Mouse (Mus musculus) layer of hippocampus, adult 8-10 months (tissue): ENCODE data around the gene Dnaaf1. TPM values are rescaled to one million over a fixed set of nuclear protein-coding genes. Genes with fewer than 3 reads are reported as not detected.

Experiments used
- DNase-seq, 2 experiments: peaks; one replicate each; pipeline ENCODE4 v3.0.0; 2022; ENCODE audit warnings: low spot score in 2 of 2
- total RNA-seq, 4 experiments: library from RNA; stranded (reverse); gene quantifications; 2 replicates each; pipeline ENCODE4 v1.2.4; 2022

The Dnaaf1 gene
- total RNA-seq, 4 experiments from 2014 or later: 0.13 to 0.43 (median 0.17) TPM

- DNase-seq: no peak
Observed at GRCm38 (mm10) chr8:119622555-119622954, 47.5 kb downstream of the Dnaaf1 start.

DNA sequence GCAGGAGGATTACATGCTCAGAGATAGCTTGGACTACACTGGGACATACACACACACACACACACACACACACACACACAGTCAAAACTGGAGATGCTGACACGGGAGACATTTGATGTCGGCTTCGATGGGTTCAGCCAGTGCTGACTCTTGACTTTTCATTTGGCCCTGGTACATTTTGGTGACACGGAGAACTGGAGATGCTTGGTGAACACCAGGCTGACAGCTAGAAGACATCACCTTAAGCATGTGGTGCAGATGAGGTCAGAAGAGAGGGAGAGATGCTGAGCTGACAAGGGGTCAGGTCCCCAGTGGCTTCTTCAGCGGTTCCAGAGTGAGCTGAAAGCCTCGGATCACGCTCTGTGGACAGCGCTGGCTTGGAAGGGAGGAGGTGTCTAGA is 48.0 kb downstream of the Dnaaf1 start:
- no peak for DNase-seq

DNA sequence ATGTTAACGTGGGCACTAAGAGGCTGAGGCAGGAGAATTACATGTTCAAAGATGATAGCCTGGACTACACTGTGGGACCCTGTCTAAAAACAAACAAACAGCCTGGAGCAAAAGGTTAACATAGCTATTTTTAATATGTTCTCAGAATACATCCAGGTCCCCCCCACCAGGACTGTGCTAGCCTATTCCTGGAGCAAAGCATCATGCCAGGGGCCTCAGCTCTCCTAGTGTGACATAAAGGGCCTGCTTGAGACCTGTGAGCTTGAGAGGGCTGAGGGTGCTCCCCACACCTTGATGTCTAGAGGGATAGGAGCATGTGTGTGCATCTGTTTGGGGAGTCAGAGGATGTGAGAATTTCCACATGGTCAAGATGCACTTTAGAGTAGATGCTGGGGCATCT is 48.7 kb downstream of the Dnaaf1 start:
- DNase-seq: no peak

DNA sequence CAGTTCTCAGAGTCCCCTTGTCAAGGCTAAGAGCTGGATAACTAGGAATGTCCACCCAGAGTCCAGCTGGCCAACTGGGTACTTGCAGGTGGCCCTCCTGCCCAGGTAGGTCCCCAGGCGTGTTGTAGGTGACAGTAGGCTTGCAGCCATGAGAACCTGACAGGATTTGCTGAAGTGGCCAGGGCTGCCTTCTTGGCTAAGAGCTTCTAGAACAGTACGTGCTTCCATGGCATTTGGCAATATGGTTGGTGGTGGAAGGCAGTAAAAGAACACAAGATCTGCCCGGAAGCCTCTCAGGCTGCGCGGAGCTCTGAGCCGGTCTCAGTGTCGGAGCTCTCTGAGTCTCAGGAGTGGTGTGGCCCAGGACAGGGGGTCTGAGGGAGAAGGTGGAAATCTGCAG is 49.9 kb downstream of the Dnaaf1 start:
- DNase-seq: no peak

GRCm38 (mm10) chr8:119625788-119626187 is 50.8 kb downstream of the Dnaaf1 start:
- no peak for DNase-seq

GRCm38 (mm10) chr8:119627199-119627598 is 52.2 kb downstream of the Dnaaf1 start:
- no peak for DNase-seq

DNA sequence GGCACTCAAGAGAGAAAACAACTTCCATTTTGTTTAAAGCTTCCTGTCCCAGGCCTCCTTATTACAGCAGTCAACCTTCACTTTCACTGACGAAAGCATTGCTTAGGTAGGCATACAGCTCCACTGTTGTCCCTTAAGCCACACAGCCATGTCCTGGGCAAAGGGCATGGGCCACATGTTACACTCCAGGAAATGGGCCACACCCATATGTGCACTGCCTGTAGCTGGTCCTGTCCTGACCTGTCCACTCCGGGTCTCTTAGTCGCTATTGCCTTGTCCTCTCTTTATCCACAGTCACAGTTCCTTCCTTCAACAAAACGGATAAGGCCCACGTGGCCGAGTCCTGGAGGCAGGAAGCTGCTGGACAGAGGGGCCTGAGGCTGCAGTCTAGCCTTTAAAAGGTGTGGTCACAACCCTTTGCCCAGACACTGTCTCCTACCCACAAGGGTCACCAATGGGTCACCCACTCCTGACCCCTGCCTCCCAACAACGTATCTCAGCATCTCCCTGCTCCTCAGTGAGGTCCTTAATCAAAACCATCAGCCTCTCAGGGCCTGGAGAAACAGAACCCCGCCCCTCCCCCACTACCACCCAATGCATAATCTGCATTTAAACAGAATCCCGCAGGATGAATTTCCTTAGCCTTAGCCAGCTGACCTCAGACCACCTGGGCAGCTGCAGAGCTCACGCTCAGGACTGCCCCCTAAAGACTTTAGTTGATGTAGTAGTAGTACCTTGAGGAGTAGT is 52.8 kb downstream of the Dnaaf1 start:
- no peak for DNase-seq

DNA sequence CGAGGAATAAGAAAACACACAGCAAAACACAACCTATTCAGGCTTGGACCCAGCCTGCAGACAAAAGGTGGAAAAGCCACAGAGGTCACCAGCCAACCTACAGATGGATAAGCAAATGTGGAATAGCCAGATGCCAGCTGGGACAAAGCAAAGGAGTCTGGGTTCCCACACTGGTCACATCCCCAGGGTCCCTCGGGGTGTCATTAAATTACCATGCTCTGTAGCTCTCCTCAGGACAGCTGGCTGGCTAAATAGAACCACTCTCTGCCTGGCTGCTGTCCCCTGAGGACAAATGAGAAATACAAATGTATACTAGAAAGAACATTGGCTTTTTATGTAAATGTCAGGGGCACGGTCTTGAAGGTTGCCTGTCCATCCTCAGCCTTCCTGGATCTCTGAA is 55.8 kb downstream of the Dnaaf1 start:
- no peak for DNase-seq

DNA sequence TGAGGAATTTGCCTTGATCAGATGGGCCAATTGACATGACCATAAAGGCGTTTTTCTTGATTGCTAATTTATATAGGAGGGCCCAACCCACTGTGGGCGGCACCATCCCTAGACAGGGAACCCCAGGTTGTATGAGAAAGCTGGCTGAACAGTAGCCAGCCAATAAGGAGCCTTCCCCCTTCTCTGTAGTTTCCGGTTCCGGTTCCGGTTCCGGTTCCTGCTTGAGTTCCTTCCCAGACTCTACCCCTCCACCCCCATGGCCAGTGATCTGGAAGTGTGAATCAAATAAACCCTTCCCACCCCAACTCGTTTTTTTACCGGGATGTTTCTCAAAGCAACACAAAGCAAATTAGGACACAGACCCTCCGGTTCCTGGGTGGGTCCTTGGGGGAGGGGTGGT is 57.2 kb downstream of the Dnaaf1 start:
- no peak for DNase-seq

DNA sequence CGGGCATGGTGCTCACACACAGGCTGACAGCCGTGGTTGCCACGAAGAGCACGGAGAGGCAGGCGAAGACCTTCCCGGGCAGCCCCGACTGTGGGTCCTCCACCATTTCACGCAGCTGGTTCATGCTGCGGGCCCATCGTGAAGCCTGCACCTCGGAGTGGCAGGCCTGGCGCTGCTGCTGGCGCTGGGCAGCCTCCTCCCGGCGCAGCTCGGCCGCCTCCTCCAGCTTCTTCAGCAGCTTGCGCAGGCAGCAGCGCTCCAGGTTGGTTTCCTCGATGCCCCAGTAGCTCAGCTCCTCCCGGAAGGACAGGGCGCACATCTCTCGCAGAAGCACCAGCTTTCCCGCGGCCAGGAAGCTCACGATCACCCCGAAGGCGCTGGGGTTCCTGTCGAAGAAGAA is 57.9 kb downstream of the Dnaaf1 start:
- DNase-seq: no peak

GRCm38 (mm10) chr8:119634616-119635336 is 59.7 kb downstream of the Dnaaf1 start:
- DNase-seq: no peak

GRCm38 (mm10) chr8:119635378-119635777 is 60.3 kb downstream of the Dnaaf1 start, which contains the start of gene Kcng4:
Gene Kcng4, minus strand, starts transcription at chr8:119635680.
- DNase-seq: no peak

- no peak for DNase-seq
Observed at GRCm38 (mm10) chr8:119635958-119636357, 60.9 kb downstream of the Dnaaf1 start.

DNA sequence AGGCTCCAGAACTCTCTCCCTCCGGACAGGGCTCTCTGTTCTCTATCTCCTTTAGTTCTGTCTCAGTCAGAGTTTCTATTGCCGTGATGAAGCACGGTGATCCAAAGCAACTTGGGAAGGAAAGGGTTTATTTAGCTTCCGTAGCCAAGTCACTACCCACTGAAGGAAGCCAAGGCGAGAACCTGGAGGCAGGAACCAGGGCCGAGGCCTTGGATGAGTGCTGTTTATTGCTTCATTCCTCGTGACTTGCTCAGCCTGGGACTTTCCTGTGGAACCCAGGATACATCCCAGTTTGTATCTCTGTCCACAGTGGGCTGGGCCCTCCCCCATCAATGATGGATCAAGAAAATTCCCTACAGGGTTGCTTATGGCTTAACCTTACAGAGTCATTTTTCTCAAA is 61.7 kb downstream of the Dnaaf1 start:
- DNase-seq: no peak

DNA sequence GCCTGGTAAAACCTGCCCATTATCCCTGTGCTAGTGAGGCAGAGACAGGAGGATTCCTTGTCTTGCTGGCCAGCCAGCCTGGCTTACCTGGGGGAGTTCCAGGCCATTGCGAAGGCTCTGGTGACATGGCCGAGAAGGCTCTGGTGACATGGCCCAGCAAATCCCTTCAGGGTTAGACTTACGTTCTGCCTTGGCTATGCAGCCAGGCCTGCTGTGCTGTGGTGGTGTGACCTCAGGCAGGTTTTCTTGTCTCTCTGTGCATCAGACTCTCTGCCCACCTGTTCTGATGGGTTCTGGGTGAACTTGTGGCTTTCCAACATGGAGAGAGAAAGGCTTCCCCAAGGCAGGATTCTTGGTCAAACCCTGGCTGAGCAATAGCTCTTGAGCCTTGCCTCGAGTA is 62.3 kb downstream of the Dnaaf1 start:
- no peak for DNase-seq

GRCm38 (mm10) chr8:119638261-119638660 is 63.2 kb downstream of the Dnaaf1 start:
- no peak for DNase-seq

- DNase-seq: no peak
Observed at GRCm38 (mm10) chr8:119639798-119640197, 64.8 kb downstream of the Dnaaf1 start.

- no peak for DNase-seq
Observed at GRCm38 (mm10) chr8:119641058-119641457, 66.0 kb downstream of the Dnaaf1 start.

DNA sequence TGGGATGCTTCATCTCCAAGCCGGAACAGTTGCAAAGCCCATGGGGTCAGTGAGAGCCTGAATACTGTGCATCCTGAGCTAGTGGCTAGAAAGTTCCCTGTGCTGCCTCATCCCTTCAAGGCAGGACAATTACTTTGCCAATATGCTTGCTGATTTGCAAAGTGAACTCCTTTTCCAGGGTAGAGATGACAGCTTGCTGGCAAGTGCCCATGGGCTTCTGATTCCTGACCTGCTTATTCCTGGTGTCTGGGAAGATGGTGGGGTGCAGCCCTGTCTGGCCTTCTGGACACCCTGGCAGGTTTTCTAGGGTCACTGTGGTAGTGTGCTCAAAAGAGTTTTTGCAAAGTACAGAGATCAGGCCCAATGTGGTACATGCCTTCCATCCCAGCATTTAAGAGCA is 67.9 kb downstream of the Dnaaf1 start:
- no peak for DNase-seq

DNA sequence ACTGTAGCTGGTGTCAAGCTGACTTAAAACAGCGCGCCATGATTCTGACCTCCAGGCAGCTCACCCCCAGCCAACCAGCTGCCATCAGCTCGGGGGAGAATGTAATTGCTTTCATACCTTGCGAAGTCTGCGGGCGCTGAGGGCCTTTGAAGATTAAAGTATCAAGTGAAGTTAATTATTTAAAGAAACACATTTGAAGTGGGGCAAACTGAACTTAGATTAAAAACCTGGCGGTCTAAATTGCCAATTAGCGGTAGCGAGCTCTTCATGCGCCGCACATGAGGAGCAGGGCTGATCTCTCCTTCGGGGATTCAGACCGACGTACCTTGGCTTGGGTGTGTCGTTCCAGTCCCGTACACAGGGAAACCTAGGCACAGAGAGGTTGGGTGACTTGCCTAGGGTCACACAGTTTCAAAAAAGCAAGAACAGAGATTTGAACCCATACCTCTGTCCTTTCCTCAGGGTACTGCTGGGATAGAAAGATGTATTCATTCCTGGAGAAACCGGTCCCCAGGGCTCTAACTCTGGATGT is 69.5 kb downstream of the Dnaaf1 start:
- no peak for DNase-seq

DNA sequence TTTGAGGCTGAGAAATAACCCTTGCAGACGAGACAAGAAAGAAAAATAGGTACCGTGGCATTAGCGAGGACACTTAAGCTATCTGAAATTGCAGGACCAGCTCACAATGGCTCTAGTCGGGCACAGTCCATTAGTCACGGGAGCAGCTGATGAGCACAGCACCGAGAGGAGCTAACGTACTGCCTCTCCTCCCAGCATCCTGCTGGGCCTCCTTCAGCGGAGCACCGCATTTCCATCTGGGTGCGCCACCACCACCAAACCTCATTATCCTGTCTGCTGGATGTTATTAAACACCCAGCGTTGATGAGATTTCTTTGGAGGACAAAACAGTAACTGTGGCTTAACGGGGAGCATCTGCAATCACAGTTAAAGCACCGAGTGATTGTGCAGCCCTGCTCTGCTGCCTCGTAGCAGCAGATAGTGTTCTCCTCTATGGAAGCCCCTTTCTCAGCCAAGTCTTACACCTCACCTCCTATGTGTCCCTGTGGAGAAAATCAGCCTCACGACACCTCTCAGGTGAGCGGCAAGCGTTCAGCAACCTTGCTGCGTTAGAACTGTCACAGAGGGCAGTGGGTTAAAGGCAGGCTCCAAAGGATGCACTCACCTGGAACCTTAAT is 70.1 kb downstream of the Dnaaf1 start:
- no peak for DNase-seq

- DNase-seq: no peak
Observed at GRCm38 (mm10) chr8:119646197-119646596, 71.2 kb downstream of the Dnaaf1 start.
